Mouse (Mus musculus) liver, embryonic 14.5 days (tissue): ENCODE data around the gene Tceanc.

Source experiments
- CTCF ChIP-seq: IDR thresholded peaks from 2 replicates; pipeline ENCODE4 v1.5.1; 2016; ENCODE audit warnings: antibody characterized with exemption, low read depth, control low read depth
- EP300 ChIP-seq: IDR thresholded peaks from 2 replicates; pipeline ENCODE4 v1.6.1; 2016; ENCODE audit warnings: antibody characterized with exemption, low read depth

GRCm38 (mm10) chrX:166509761-166510738 is 8.3 kb downstream of the Tceanc start:
- TF ChIP-seq CTCF = peak; percentile 54
- TF ChIP-seq EP300 = no peak
